Mouse (Mus musculus) forebrain, embryonic 15.5 days (tissue): ENCODE measurements at regions not wholly inside any gene's neighbourhood (a gene's known extent, or its start where the extent isn't known, plus 50 kb on each side); places are given as distances from the start of the nearest gene placed in this dataset.

Experiments
- ATAC-seq: fragments of 200-750 bp; cut with Nextera tagmentation; replicated peaks from 2 replicates; pipeline ENCODE4 v1.8.0; 2017; ENCODE audit warnings: mild to moderate bottlenecking, moderate TSS enrichment, moderate library complexity
- H3K27ac ChIP-seq: fragments of 300-500 bp; sonication (generic); replicated peaks from 2 replicates; pipeline ENCODE4 v1.5.1; 2015; ENCODE audit warnings: mild to moderate bottlenecking, inconsistent platforms
- H3K27me3 ChIP-seq: fragments of 300-500 bp; sonication (generic); 2 replicates; pipeline ENCODE4 v1.6.1; 2015; ENCODE audit warnings: inconsistent platforms
- H3K36me3 ChIP-seq: fragments of 300-500 bp; sonication (generic); 2 replicates; pipeline ENCODE4 v1.6.1; 2015; ENCODE audit warnings: mild to moderate bottlenecking, inconsistent platforms
- H3K4me1 ChIP-seq: fragments of 300-500 bp; sonication (generic); 2 replicates; pipeline ENCODE4 v1.6.1; 2015; ENCODE audit warnings: inconsistent platforms
- H3K4me2 ChIP-seq: fragments of 300-500 bp; sonication (generic); replicated peaks from 2 replicates; pipeline ENCODE4 v1.6.1; 2015; ENCODE audit warnings: mild to moderate bottlenecking, inconsistent platforms
- H3K4me3 ChIP-seq: fragments of 300-500 bp; sonication (generic); 2 replicates; pipeline ENCODE4 v1.5.1; 2015; ENCODE audit warnings: mild to moderate bottlenecking, inconsistent platforms
- H3K9ac ChIP-seq: fragments of 300-500 bp; sonication (generic); replicated peaks from 2 replicates; pipeline ENCODE4 v1.6.1; 2015; ENCODE audit warnings: mild to moderate bottlenecking, inconsistent platforms
- H3K9me3 ChIP-seq: fragments of 300-500 bp; sonication (generic); 2 replicates; pipeline ENCODE4 v1.6.1; 2016; ENCODE audit warnings: inconsistent platforms
- WGBS: fragments of 180-500 bp; shearing (Covaris S2); methylation state at CpG from one replicate; pipeline ENCODE4 v1.1.7; 2015; ENCODE audit warnings: mixed read lengths; 5-methylcytosine and 5-hydroxymethylcytosine counted together

- 93% methylated on average over 2 of the region's 2 CpGs for WGBS
- no peak for ATAC-seq
- no peak overlapping the region for H3K4me2 ChIP-seq
- H3K4me3 ChIP-seq = no peak overlapping the region
- no peaks in the 10 kb centered on the region for H3K4me1 ChIP-seq
- no peak overlapping the region for H3K27ac ChIP-seq
- no peaks in the 10 kb centered on the region for H3K9me3 ChIP-seq
- no peaks in the 10 kb centered on the region for H3K27me3 ChIP-seq
- no peak overlapping the region for H3K9ac ChIP-seq
- no peaks in the 10 kb centered on the region for H3K36me3 ChIP-seq
Measured at GRCm38 (mm10) chr13:105503657-105504056, 60.2 kb downstream of the Htr1a start.

DNA sequence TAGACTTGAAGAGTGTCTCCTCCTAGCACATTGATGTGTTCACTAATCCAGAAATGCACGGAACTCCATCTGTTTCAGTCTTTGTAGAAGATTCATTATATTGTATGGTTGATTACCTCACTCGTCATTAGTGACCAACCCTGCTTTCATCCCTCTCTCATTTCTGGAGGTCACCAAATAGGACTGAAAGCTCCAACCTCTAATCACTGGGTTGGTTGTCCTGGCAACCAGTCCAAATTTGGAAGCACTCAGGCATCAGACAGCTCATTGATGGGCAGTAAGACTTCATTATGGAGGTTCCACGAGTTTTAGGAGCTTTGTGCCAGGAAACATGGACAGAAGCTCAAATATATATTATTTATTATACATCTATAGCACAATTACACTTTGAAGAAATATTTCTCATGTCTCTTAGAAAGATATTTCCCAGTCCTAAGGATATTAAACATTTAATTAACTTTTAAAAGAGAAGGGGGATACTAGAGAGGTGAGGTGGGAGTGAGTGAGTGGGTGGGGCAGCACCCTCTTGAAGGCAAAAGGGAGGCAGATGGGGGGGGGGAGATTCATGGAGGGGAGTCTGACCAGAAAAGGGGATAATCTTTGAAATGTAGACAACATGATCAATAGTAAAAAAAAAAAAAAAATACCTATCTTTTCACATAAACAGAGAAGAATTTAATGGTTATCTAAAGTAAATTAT is 94.7 kb downstream of the Htr1a start:
- no peak overlapping the region for H3K27ac ChIP-seq
- no peaks in the 10 kb centered on the region for H3K4me1 ChIP-seq
- peak; percentile 93 for ATAC-seq
- no peak overlapping the region for H3K4me3 ChIP-seq
- H3K9me3 ChIP-seq = no peaks in the 10 kb centered on the region
- no peak overlapping the region for H3K4me2 ChIP-seq
- H3K36me3 ChIP-seq = no peaks in the 10 kb centered on the region
- no peak overlapping the region for H3K9ac ChIP-seq
- H3K27me3 ChIP-seq = no peaks in the 10 kb centered on the region
- 2% methylated on average over 3 of the region's 3 CpGs for WGBS

- H3K9ac ChIP-seq = no peak overlapping the region
- H3K36me3 ChIP-seq = no peaks in the 10 kb centered on the region
- H3K27me3 ChIP-seq = no peaks in the 10 kb centered on the region
- H3K27ac ChIP-seq = no peak overlapping the region
- H3K4me3 ChIP-seq = no peak overlapping the region
- WGBS = 81% methylated on average over 1 of the region's 1 CpGs
- H3K4me1 ChIP-seq = no peaks in the 10 kb centered on the region
- ATAC-seq = no peak
- no peaks in the 10 kb centered on the region for H3K9me3 ChIP-seq
- no peak overlapping the region for H3K4me2 ChIP-seq
Measured at GRCm38 (mm10) chr13:105573248-105573647, 129.8 kb downstream of the Htr1a start.

GRCm38 (mm10) chr13:105606450-105606849 is 163.0 kb downstream of the Htr1a start:
- no peaks in the 10 kb centered on the region for H3K4me1 ChIP-seq
- H3K4me2 ChIP-seq = no peak overlapping the region
- no peaks in the 10 kb centered on the region for H3K9me3 ChIP-seq
- H3K9ac ChIP-seq = no peak overlapping the region
- H3K4me3 ChIP-seq = no peak overlapping the region
- 85% methylated on average over 2 of the region's 2 CpGs for WGBS
- H3K27me3 ChIP-seq = no peaks in the 10 kb centered on the region
- H3K36me3 ChIP-seq = no peaks in the 10 kb centered on the region
- no peak for ATAC-seq
- H3K27ac ChIP-seq = no peak overlapping the region

GRCm38 (mm10) chr13:105619308-105619707 is 175.9 kb downstream of the Htr1a start:
- 33% methylated on average over 1 of the region's 1 CpGs for WGBS
- Histone ChIP-seq H3K4me3 (no peak overlapping the region), H3K27me3 (no peaks in the 10 kb centered on the region), H3K27ac (no peak overlapping the region), H3K4me2 (no peak overlapping the region), H3K4me1 (no peaks in the 10 kb centered on the region), H3K36me3 (no peaks in the 10 kb centered on the region), H3K9ac (no peak overlapping the region), H3K9me3 (no peaks in the 10 kb centered on the region)
- no peak for ATAC-seq

DNA sequence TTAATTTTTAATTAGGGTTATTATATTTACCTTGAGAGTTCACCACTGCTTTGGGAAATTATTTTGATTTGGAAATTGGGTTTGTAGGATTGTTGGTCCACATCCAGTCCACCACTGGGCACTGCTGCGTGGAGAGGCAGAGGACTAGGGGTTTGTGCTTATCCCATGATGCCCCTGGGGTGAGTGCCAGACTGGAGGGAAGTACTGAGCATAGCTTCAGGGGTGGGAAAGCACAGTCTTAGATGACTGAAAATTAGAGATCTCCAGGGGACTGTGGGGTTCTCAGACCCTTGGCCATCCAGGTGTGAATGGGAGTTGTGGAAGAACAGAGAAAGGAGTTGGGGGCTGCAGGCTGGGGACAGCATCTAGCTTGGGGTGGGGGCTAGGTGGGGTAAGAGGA is 177.4 kb downstream of the Htr1a start:
- no peaks in the 10 kb centered on the region for H3K36me3 ChIP-seq
- H3K27me3 ChIP-seq = no peaks in the 10 kb centered on the region
- no peak overlapping the region for H3K9ac ChIP-seq
- no peak overlapping the region for H3K27ac ChIP-seq
- H3K4me1 ChIP-seq = no peaks in the 10 kb centered on the region
- no peak for ATAC-seq
- H3K4me3 ChIP-seq = no peak overlapping the region
- no peak overlapping the region for H3K4me2 ChIP-seq
- WGBS = 85% methylated on average over 1 of the region's 1 CpGs
- H3K9me3 ChIP-seq = no peaks in the 10 kb centered on the region

GRCm38 (mm10) chr13:105628618-105629017 is 185.2 kb downstream of the Htr1a start:
- H3K9ac ChIP-seq = no peak overlapping the region
- no peaks in the 10 kb centered on the region for H3K27me3 ChIP-seq
- no peaks in the 10 kb centered on the region for H3K4me1 ChIP-seq
- H3K4me3 ChIP-seq = no peak overlapping the region
- no peak for ATAC-seq
- H3K4me2 ChIP-seq = no peak overlapping the region
- no peaks in the 10 kb centered on the region for H3K9me3 ChIP-seq
- 93% methylated on average over 5 of the region's 5 CpGs for WGBS
- H3K27ac ChIP-seq = no peak overlapping the region
- H3K36me3 ChIP-seq = no peaks in the 10 kb centered on the region

- H3K27ac ChIP-seq = no peak overlapping the region
- H3K4me3 ChIP-seq = no peak overlapping the region
- no peaks in the 10 kb centered on the region for H3K4me1 ChIP-seq
- H3K27me3 ChIP-seq = no peaks in the 10 kb centered on the region
- no peaks in the 10 kb centered on the region for H3K36me3 ChIP-seq
- no peaks in the 10 kb centered on the region for H3K9me3 ChIP-seq
- WGBS = 80% methylated on average over 3 of the region's 3 CpGs
- no peak for ATAC-seq
- no peak overlapping the region for H3K4me2 ChIP-seq
- no peak overlapping the region for H3K9ac ChIP-seq
Measured at GRCm38 (mm10) chr13:105648617-105649016, 205.2 kb downstream of the Htr1a start.
